Mouse (Mus musculus): ENCODE measurements around the gene Cisd3.
A peak's percentile ranks its signal among the peaks of the same experiment; 100 is the strongest.
"Not testable (repeated sequence)": the region's sequence is repeated elsewhere in the genome, so short reads cannot be mapped to it uniquely, and the experiment has no call there.

The Cisd3 gene

DNA sequence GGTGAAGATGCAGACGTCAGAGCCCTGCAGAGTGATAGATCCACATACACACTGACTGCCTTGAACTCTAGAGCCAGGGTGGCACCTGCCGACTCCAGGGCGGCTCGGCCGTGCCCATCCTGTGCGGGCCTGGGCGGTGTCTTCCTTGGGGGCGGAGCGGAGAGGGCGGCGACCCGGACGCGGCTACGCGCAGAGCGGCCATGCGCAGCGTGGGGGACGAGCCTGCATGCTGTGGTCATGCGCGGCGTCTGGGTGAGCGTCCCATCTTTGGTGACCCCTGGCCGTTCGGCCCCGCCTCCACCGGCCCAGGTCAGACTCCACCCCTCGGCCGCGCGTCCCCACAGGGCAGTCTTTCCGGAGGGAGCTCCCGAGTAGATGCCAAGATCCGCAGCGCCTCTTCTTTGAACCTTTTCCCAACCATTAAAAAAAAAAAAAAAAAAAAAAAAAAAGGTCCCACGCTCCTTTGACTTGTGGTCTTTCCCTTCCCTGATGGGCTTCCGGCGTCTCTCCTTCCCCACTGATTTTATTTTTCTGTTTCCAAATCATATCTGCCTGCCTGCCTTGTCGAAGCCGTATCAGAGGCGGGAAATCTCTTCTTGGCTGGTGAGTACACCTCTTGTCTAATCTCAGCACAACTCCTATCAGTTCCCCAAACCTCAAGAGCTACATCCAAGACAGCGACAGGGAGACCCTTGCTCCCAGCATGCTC lies at the start of gene Cisd3:
Cisd3 (plus strand) TSS at position 214 of the 709 bp plus-strand sequence.
- no peak for DNase-seq (ENCODE audit: low spot score)

DNA sequence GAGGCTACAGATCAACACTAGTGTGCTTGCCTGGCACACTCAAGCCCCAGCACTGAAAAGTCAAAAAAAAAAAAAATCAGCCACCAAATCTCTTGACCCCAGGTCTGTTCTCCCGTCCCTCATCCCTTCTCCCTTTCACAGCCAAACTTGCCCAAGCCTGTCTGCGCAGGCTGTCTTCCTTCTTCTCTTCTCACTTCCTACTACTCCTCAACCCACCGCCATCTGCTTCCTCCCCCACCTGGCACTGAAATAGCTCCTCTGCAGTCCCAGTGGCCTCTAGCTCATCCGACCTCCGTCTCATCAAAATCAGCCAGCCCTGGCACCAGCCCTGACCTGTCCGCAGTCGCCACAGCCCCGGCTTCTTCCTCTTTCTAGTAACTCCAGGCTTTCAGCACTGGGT lies 44.0 kb upstream of the Cisd3 start:
- no peak for DNase-seq (ENCODE audit: low spot score)

DNA sequence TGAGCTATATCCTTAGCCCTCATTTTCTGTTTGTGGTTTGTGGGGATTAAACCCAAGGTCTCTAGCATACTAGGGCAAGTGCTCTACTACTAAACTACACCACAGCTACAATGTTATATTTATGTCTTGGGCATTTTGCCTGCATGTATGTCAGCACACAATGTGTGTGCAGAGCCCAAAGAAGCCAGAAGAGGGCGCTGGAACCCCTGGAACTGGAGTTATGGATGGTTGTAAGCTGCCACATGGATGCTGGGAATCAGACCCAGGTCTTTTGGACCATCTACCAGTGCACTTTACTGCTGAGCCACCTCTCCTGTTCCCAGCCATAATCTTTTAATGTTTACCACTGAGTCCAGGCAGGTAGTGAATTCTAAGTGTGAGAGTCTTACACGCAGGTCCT lies 42.9 kb upstream of the Cisd3 start:
- DNase-seq (ENCODE audit: low spot score), result no peak

DNA sequence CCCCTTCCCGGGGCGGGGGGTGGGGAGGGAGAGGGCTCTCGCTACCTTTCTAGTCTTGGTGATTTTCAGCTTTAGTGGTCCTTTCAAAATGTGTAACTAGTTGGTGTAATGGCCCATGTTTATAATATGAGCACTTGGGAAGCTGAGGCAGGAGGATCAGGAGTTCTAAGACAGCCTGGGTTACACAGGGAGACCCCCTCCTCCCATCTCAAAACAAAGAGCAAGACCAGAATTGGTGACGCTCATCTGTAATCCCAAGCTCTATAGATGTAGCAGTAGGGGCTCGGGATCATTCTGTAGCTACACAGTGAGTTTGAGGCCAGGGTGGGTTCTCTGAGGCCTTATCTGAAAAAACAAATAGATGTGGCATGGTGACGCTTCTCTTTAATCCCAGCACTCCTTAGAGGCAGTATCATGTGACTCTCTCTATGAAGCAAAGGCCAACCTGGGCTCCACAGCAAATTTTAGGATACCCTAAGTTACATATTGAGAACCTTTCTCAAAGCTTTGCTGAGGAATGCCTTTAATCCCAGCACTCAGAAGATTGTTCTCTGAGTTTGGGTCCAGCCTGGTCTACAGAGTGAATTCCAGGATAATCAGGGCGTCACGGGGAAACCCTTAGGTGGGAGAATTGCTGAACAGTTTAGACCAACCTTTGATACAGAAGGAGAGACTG lies 42.1 kb upstream of the Cisd3 start:
- no peak for DNase-seq (ENCODE audit: low spot score)

DNA sequence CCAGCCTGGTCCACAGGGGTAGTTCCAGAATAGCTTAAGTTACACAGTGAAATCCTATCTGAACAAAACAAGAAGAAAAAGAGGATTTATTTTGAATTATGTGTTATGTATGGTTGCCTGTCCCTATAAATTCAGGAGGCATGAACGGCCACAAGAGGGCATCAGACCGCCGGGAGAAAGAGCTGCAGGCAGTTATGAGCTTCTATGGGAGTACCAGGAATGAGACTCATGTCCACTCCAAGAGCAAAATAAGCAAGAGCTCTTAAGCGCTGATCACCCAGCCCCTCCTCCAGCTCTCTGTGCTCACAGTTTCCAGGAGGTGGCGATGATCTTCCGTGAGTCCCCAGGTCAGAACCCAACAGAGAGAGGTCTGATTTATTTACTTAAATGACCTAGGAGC lies 40.8 kb upstream of the Cisd3 start:
- peak; percentile 45 for DNase-seq (ENCODE audit: low spot score)

DNA sequence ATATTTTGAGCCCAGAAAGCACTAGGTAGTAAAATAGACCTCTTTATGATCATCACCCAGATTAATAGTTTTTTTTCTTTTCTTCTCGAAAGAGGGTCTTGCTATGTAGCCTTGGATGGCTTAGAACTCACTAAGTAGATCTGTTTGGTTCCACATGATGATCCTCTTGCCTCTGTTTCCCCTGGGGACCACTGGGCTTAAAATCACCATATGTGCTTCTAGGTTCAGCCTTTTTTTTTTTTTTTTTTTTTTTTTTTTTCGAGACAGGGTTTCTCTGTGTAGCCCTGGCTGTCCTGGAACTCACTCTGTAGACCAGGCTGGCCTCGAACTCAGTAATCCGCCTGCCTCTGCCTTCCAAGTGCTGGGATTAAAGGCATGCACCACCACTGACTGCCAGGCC lies 37.1 kb upstream of the Cisd3 start:
- not testable (repeated sequence) for DNase-seq (ENCODE audit: low spot score)

DNA sequence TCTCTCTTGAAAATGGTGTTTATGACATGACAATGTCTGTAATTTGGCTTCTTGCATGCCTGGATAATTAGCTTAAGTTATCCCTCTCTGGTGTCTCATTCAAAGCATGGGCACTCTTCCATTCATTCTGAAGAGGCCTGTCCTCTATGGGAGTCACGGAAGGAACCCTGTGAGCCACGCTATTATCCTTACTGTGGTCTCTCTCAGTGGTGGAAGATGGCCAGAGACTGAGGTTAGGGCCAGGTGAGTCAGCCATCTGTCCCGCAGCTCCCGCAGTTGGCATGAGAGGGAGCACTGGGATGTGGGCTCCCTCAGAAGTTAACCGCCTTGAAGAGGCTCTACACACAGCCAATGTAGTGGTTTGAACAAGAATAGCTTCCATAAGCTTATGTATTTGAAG lies 35.3 kb upstream of the Cisd3 start:
- no peak for DNase-seq (ENCODE audit: low spot score)

DNA sequence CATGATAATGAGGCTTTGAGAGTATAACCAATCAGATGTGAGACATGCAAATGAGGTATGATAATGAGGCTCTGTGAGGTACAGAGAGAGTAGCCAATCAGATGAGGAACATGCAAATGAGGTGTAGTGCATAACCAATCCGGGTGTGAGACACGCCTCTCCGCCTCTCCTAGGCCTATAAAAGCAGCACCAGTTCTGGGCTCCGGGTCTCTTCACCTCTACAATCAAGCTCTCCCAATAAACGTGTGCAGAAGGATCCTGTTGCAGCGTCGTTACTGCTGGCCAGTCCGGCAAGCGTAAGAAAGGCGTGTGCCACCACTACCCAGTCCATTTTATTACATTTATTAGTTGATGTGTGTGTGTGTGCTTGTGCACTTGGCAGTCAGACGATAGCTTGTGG lies 32.2 kb upstream of the Cisd3 start:
- not testable (repeated sequence) for DNase-seq (ENCODE audit: low spot score)

DNA sequence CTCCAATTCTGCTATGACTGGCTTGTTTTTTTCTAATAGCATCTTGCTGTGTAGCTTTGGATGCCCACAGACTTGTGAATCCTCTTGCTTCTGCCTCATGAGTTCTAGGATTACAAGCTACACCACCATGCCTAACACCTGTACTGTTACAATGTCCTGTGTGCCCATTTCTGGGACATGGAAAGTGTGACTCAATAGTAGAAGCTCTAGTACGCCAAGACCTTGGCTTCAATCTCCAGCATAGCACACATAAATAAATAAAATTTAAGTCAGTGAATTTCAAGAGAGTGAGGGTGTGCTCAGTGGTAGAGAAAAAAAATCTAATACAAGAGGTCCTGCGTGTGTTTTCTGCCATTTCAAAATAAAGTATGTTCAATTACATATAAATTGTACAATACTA lies 31.4 kb upstream of the Cisd3 start:
- no peak for DNase-seq (ENCODE audit: low spot score)

DNA sequence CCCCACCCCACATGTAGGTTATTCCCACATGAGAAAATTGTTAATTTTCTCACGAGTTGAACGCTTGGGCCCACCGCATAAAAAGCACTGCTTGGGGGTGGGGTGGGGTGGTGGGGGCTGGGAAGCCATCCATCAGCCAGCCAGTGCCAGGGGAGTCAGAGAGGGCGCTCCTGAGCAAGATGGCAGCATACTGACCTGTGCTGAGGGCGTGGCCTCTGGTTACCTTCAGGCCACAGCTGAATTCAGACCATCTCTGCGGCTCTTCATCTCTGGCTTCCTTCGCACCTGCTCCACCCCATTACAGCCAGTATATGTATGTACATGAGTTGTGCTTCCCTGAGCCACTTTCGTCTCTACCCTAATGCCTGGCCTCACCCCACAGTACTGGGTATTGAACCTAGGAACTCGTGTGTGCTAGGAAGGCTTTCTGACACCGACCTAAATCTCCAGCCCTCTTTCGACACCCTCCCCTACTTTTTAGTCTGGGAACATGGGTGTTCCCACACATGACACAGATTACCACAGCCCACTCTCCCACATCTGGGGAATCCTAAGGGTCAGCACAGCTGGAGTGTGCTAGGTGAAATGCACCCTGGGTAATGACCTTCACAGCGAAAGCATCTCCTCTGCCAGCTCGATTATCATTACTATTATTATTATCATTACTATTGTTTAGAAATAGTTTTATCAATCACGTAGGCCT lies 29.2 kb upstream of the Cisd3 start:
- no peak for DNase-seq (ENCODE audit: low spot score)

DNA sequence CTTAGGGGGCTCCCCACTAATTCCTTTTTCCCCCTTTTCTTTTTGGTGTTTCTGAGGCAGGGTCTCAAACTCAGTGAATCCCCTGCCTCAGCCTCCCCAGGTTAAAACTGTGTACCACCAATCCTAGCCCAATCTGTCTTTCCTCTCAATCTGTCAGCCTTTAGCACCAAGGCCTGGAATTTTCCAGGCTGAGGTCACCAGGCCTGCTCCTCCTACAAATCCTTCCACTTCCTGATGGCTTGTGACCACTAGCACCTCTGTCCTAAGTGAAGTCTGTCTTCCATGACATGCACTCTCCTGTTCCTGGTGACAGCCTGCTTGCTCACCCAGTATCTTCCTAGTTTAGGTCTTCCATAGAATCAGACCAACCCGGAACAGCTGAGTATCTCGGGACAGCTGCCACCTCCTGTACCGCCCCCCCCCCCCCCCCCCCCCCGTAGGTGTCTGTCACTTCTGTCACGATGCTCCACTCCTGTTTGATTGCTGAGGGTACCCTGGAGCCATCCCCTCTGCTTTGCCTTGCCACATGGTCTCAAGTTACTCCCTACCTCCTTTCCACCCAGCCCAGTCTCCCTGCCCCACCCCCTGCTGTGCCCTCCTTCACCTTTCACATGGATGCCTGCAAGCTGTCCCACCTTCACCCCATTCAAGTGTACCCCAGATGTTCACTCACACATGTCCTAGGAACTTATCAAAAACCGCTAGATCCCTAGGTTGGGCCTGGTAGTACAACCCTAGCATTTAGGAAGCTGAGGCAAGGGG lies 28.3 kb upstream of the Cisd3 start:
- DNase-seq (ENCODE audit: low spot score), result no peak

DNA sequence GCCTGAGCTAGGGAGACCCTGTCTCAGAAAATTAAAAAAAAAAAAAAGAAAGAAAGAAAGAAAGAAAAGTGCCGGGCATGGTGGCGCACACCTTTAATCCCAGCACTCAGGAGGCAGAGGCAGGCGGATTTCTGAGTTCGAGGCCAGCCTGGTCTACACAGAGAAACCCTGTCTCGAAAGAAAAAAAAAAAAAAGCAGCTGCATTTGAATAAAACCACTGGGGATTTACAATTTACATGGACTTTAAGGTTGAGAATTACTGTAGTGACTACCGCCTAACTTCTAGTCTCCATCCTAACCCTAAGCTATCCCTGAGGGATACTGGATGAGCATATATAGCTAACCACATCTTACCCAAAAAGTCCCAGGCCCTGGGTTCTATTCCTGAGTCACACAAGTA lies 27.7 kb upstream of the Cisd3 start:
- DNase-seq (ENCODE audit: low spot score), result not testable (repeated sequence)

DNA sequence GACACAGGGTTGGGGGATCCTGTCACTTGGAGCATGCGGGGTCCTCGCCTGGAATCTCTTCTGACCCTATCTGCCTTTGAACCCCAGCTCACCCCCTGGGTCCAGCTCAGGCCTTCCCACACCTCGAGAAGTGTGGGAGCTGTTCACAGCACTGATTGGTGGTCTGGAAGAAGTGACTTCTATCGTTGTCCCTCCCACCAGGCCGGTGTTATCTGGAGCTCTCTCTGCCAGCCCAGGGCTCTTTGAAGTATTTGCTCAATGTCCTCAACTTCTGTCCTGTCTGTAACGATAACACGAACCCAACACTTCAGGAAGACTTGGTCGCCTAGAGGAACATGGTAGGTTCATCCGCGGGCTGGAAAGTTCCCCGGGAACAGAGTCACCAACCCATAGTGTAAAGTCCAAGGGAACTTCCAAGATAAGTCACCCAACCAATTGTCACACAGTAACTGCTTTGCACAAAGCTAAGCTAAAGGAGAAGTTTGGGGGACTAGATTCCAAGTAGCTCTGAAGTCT lies 26.8 kb upstream of the Cisd3 start:
- no peak for DNase-seq (ENCODE audit: low spot score)

DNA sequence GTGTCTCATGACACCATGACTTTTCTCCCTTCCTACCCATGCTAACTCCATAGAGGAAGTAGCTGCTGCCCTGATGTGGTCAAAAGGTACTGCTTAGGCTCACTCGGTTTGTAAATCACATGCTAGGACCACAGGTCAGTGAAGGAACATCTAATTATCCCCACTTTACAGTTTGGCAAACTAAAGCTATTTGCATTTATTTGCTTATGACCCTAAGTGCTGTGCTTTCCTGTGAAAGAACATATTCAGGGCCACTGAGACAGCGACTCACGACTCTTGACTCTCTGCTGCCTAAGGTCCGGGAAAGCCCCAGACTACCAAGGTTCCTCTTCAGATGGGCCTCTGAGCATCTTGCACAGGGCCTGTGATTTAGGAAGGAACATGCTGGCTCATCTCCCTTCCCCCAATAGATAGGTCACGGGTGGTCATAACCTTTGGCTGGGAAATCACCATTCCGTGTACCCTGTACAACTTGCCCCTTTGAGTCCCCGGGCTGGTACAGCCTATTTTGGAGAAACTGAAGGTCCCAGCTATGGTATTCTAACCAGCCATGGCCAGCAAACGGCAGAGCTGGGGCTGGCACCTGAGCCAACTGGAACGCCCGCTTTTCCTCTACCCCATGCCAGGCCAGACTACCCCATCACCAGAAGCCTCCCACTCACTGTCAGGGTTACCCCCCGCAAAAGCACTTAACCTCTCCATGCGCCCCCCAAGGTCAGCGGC lies 26.2 kb upstream of the Cisd3 start:
- DNase-seq (ENCODE audit: low spot score), result no peak

DNA sequence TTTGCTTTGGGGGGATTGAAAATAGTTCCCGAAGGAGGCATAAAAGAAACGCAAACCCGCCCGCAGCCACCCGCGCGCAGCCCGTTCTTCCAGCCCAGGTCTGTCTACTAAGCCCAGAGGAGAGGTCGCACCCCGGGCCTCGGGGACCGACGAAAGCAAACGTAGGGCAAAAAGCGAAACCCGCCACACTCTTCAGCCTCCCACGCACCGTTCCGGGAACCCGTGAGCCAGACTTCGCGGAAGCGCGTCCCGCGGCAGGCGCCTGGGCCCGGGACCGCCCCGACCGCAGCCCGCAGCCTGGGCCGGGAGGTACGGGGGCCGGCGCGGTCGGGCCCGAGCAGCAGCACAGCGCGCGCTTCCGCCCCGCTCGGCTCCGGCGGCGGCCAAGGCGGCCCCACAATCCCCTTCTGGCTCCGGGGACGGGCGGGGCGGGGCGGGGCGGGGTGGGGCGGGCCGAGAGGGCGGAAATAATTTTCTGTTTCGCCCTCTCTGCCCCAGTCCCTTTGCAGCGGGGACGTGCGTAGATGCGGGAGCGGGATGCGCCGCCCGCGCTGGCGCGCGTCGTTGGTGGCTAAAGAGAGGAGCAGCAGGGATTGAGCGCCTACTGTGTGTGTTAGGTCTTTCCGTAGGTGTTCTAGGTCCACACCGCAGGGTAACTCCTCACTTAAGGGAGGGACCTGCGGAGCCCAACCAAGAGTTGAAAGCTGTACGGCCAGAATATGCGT lies 25.5 kb upstream of the Cisd3 start:
- DNase-seq (ENCODE audit: low spot score), result peak; percentile 35

DNA sequence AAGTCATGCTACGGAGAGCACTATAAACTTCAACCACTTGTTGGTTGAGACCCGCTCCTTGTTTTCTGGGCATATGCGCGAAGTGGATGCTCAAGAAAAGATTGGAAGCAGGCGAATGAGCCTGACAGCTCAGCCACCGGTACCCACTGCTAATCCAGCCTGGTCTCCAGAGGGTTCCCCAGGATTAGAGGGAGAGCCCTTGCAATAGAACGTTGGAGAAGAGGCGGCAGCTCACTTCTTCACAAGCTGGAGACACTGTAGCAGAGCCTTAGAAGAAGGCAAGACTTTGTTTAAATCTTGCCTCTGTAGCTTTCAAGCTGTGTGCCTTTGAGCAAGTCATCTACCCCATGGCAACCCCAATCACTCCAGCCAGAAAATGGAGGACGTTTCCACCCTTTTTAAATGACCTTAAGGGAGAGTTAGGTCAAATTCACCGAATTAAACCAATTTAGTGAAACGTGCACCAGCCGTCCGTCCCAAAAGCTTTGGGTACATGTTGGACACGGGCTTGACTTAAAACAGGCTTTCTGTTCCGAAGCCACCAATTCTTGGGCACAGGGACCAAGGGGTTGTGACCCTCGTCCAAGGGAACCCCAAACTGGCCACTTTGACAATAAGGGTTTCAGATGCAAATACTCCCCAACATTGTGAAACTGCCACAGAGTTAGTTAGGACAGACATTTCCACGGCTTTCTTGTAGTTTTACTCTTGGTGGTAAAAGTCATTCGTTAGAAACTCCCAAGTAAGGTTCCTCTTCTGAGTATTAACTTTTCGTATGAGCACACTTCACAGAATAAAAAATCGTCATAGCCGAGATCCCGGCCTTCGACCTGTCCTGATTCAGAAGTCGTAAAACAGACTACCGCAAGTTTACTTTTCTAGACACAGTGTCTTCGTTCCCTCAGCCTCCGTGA lies 24.6 kb upstream of the Cisd3 start:
- DNase-seq (ENCODE audit: low spot score), result no peak

DNA sequence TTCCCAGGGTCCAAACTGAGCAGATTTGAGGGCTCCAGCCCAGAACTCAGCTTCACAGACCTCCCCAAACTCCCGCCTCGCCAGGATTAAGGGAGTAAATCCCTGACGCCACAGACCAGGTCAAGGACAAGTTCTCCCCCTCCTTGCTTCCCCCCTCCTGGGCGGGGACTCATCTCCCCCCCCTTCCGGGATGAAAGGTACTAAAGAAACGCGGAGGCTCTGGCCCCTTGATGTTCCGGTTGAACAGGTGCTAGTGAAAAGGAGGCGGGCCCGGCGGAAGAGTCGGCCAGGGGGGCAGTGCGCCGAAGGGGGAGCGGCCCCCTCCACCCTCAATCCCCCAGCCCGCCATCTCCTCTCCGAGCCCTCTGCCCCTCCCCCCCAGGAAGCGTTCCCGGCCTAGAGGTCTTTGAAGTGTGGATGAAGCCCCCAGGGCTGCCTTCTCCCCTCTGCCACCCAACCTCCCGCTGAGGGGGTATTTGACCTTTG lies 23.9 kb upstream of the Cisd3 start:
- DNase-seq (ENCODE audit: low spot score), result no peak

DNA sequence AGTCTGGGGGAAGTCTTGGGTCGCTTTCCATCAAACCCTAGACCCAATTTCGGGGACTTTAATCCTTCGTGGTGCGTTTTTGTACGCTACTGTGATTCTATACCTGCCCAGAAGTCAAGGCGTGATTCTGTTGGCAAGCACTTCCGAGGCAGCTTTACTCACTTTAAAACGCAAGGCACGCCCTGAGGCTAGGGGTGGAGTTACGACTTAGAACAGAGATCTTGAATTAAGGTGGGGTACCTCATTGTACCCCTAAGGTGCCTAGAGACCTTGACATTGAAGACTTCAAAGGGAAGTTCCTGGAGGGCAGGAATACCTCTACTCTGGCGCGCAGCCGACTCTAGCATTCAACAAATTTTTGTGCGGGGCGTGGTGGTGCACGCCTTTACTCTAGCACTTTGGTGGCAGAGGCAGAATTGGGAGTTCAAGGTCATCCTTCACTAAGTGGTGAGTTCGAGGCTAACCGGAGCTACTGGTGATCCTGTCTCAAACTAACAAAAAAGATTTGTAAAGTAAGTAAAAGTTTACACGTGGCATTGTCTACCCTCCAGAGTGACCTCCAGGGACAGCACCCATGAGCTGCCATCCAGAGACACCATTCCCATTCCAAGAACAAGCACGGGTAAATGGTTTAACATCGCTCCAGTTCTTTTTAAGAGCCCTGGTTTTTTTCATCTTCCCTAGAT lies 23.3 kb upstream of the Cisd3 start:
- no peak for DNase-seq (ENCODE audit: low spot score)

DNA sequence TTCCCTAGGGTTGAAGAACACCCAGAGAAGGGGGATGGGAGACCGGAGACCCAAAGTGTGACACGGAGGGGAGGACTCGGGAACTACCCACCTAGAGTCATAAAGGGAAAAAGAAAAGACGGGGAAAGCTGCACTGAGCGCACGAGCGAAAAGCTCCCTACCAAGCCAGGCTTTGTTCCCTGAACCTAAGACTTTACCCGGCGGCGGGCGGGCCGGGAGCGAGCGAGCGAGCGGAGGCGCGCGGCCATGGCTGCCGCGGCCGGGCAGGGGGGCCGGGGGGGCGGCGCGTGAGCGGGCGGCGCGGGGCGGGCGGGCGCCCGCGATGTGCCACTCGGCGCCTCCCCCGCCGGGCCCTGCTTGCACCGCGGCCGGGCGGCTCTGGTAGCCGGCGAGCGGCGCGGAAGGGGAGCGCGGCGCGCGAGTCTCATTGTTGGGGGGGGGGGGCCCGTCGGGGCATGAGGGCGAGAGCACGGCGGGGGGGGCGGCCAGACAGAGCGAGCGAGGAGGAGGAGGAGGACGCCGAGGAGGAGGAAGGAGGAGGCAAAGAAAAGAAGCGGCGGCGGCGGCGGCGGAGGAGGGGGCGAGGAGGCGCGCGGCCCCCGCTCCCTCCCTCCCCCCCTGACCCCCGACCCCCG lies 22.6 kb upstream of the Cisd3 start, which contains the start of gene Mllt6:
Mllt6 (plus strand) TSS at position 522 of the 635 bp plus-strand sequence.
- DNase-seq (ENCODE audit: low spot score), result no peak

Data from c-Kit-positive CD71-positive TER-119-positive erythroid progenitor cells, embryonic 14.5 days (primary cell).